Mouse (Mus musculus): ENCODE results near the gene Map2k6. TPM values are rescaled to one million over a fixed set of nuclear protein-coding genes. Genes with fewer than 3 reads are reported as not detected.

Map2k6 gene
- total and polyA plus RNA-seq, 3 experiments, result 1.9 to 3.2 TPM; not detected in 1

DNA sequence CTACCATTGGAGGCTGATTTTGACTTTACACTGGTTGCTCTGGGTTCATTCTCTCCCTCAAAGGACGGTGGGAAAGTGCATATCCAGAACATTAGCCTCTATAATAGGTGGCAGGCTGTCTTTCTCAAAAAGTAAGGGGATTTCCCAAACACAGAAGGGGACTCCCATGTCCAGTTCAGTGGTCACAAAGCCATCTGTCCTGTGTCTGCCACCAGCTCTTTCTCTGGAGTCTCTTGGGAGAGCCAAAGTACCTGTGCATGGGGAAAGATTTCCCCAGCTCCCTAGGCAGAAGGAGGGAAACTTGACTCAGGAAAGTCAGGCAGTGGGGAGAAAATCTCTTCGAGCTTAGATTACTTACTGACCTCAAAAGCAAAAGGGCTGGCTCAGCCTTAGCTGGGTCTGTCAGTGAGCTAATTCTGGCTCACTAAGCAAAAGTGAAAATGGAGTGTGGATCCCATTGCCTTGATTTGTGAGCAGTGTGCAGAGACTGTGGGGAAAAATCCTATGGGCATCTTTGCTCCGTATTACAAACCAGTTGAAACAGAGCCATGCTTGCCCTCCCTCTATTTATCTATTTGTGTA, 31.0 kb downstream of the Map2k6 start:
- Histone ChIP-seq H3K9ac (ENCODE audit: control insufficient read depth, low read depth, low read length, poor library complexity, severe bottlenecking) (no peak overlapping the region), H3K27me3 (ENCODE audit: control insufficient read depth in 1 of 2, insufficient read depth in 2 of 2, low read length in 2 of 2) (no peaks in the 10 kb centered on the region), H3K9me3 (replicated peaks; ENCODE audit: insufficient read depth, low read length) (no peaks in the 10 kb centered on the region), H3K4me1 (ENCODE audit: control insufficient read depth in 1 of 2, insufficient read depth in 2 of 2, low read length in 2 of 2) (no peaks in the 10 kb centered on the region), H3K27ac (ENCODE audit: control insufficient read depth, low read depth, low read length) (no peak overlapping the region), H3K79me2 (ENCODE audit: control insufficient read depth, insufficient read depth, low read length, poor library complexity) (no peaks in the 10 kb centered on the region), H3K4me3 (ENCODE audit: control insufficient read depth in 1 of 2, insufficient read depth in 1 of 2, low read depth in 2 of 2, low read length in 2 of 2) (no peak overlapping the region), H3K36me3 (ENCODE audit: control insufficient read depth in 1 of 2, insufficient read depth in 2 of 2, low read length in 2 of 2) (no peaks in the 10 kb centered on the region)
- DNase-seq (ENCODE audit: low read depth, low spot score), result no peak
- TF ChIP-seq MAFK (IDR thresholded peaks at IDR 0.05; ENCODE audit: borderline replicate concordance, low read depth, low read length) (no peak), USF1 (IDR thresholded peaks at IDR 0.05; ENCODE audit: low read depth, low read length) (no peak), RAD21 (IDR thresholded peaks at IDR 0.05; ENCODE audit: low read depth, low read length) (no peak), TBP (IDR thresholded peaks at IDR 0.05; ENCODE audit: low read depth, low read length) (no peak), RCOR1 (IDR thresholded peaks at IDR 0.05; ENCODE audit: low read depth, low read length) (no peak), TAL1 (IDR thresholded peaks at IDR 0.05; ENCODE audit: low read length) (no peak), KAT2A (conservative IDR thresholded peaks at IDR 0.05; ENCODE audit: low read depth, low read length) (no peak), GATA1 (IDR thresholded peaks at IDR 0.05; ENCODE audit: low read depth, low read length) (no peak), E2F4 (IDR thresholded peaks at IDR 0.05; ENCODE audit: borderline replicate concordance, low read depth, low read length) (no peak), HCFC1 (IDR thresholded peaks at IDR 0.05; ENCODE audit: low read depth, low read length) (no peak), UBTF (IDR thresholded peaks at IDR 0.05; ENCODE audit: borderline replicate concordance, insufficient read depth, low read depth, low read length) (no peak)

DNA sequence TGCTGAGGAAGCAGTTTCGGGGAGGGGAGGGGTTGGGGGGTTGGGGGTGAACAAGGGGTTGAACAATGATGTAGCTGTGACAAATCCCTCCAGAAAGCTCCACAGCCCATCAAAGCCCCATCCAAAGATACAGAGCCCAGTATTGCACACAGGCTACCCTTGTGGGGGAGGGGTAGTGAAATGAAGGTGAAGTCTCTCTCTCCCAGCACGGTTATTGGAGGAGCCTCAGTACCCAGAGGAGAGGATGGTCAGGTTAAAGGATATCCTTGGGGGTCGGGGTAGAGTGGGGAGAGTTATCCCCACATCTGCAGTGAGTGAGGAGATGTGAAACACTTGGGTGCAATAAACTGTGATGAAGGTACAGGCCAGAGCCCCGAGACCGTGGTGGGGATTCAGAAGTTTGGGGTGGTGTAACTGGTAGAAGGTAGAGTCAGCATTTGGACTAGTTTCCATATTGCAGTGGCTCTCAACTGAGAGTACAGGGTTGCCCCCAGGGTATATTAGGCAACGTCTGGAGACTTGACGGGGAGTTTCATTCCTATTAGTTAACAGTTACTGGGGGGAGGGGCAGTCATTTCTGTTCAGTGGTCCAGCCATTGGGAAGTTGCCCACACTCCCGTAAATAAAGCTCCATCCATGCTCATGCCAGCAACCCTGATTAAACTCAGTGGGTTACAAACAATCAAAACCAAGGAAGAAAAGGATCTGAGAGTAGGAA, 37.1 kb downstream of the Map2k6 start:
- no peak for DNase-seq (ENCODE audit: low read depth, low spot score)
- no peaks in the 10 kb centered on the region for H3K9me3 ChIP-seq (replicated peaks; ENCODE audit: insufficient read depth, low read length)
- H3K9ac ChIP-seq (ENCODE audit: control insufficient read depth, low read depth, low read length, poor library complexity, severe bottlenecking), result no peak overlapping the region
- H3K4me1 ChIP-seq (ENCODE audit: control insufficient read depth in 1 of 2, insufficient read depth in 2 of 2, low read length in 2 of 2), result no peaks in the 10 kb centered on the region
- H3K27me3 ChIP-seq (ENCODE audit: control insufficient read depth in 1 of 2, insufficient read depth in 2 of 2, low read length in 2 of 2), result no peaks in the 10 kb centered on the region
- no peak for TF ChIP-seq GATA1 (IDR thresholded peaks at IDR 0.05; ENCODE audit: low read depth, low read length)
- no peak for TF ChIP-seq HCFC1 (IDR thresholded peaks at IDR 0.05; ENCODE audit: low read depth, low read length)
- no peak for TF ChIP-seq TCF12 (IDR thresholded peaks at IDR 0.05; ENCODE audit: low read depth, low read length)
- no peak for TF ChIP-seq ELF1 (IDR thresholded peaks at IDR 0.05; ENCODE audit: low read depth, low read length)
- TF ChIP-seq CHD1 (IDR thresholded peaks at IDR 0.05; ENCODE audit: low read depth, low read length), result no peak
- TF ChIP-seq RAD21 (IDR thresholded peaks at IDR 0.05; ENCODE audit: low read depth, low read length), result no peak
- no peaks in the 10 kb centered on the region for H3K79me2 ChIP-seq (ENCODE audit: control insufficient read depth, insufficient read depth, low read length, poor library complexity)
- no peaks in the 10 kb centered on the region for H3K36me3 ChIP-seq (ENCODE audit: control insufficient read depth in 1 of 2, insufficient read depth in 2 of 2, low read length in 2 of 2)
- H3K4me3 ChIP-seq (ENCODE audit: control insufficient read depth in 1 of 2, insufficient read depth in 1 of 2, low read depth in 2 of 2, low read length in 2 of 2), result no peak overlapping the region
- no peak overlapping the region for H3K27ac ChIP-seq (ENCODE audit: control insufficient read depth, low read depth, low read length)

All from MEL (cell line).